Mouse (Mus musculus) duodenum, adult 2 months (tissue): ENCODE measurements around the gene Zbtb16. TPM values are rescaled to one million over a fixed set of nuclear protein-coding genes. Genes with fewer than 3 reads are reported as not detected.

Source experiments
- polyA plus RNA-seq: library from polyadenylated mRNA; depleted of rRNA; stranded (reverse); fragments of >200 nt; gene quantifications from 2 replicates; pipeline ENCODE4 v1.2.3, GENCODE M21; 2012; ENCODE audit warnings: low replicate concordance; rRNA removed

Gene Zbtb16
- polyA plus RNA-seq: 1.4 and 1.5 TPM in 2 replicates

GRCm38 (mm10) chr9:48835631-48836565 lies at the start of gene Zbtb16:
Gene Zbtb16 (minus strand): TSS chr9:48836222.

GRCm38 (mm10) chr9:48604939-48605598 lies 231.0 kb downstream of the Zbtb16 start, which contains the start of gene Nnmt:
Gene Nnmt (minus strand): TSS chr9:48605153.

Other genes with a start within 250 kb of the Zbtb16 start
- 0.28 and 0.63 TPM in 2 replicates for gene Nnmt, start 231.1 kb downstream of the Zbtb16 start, polyA plus RNA-seq
- 2.6 and 4.2 TPM in 2 replicates for gene Htr3a, start 74.9 kb upstream of the Zbtb16 start, polyA plus RNA-seq
- 0.40 and 0.48 TPM in 2 replicates for gene Htr3b, start 128.8 kb upstream of the Zbtb16 start, polyA plus RNA-seq
- gene Usp28, start 149.2 kb upstream of the Zbtb16 start, polyA plus RNA-seq: 2.2 and 4.7 TPM in 2 replicates
- 2.4 and 2.9 TPM in 2 replicates for gene Zw10, start 219.4 kb upstream of the Zbtb16 start, polyA plus RNA-seq
- gene Tmprss5, start 245.0 kb upstream of the Zbtb16 start, polyA plus RNA-seq: 3.3 and 4.1 TPM in 2 replicates